Mouse (Mus musculus): Measurements from ENCODE around the gene C1qtnf6.
A peak's percentile ranks its signal among the peaks of the same experiment; 100 is the strongest.

The C1qtnf6 gene

GRCm38 (mm10) chr15:78530671-78531450 lies at the start of gene C1qtnf6:
C1qtnf6 (minus strand) TSS chr15:78531416.
- DNase-seq, result peak; percentile 74 to 78

DNA sequence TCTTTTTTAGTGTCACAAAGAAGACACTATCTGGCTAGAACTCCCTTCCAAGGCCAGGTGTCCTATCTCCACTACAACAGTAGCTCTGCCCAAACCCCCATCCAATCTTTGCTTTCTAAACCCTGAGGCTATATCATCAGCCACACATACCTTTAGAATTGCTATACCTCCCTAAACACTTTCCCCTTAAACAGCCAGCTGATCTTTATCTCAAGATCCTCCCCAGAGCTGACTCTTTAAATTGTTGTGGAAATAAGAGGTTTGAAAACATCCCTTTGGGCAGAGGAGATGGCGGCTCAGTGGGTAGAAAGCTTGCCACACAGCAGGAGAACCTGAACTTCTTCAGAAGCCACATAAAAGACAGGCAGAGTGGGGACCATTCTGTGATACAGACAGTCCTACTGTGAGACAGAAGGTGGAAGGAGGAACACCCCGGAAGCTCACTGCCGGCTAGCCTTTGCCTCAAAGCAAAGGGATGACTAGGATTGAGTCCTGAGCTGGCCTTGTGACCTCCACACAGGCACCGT lies 45.1 kb upstream of the C1qtnf6 start:
- DNase-seq, result no peak

DNA sequence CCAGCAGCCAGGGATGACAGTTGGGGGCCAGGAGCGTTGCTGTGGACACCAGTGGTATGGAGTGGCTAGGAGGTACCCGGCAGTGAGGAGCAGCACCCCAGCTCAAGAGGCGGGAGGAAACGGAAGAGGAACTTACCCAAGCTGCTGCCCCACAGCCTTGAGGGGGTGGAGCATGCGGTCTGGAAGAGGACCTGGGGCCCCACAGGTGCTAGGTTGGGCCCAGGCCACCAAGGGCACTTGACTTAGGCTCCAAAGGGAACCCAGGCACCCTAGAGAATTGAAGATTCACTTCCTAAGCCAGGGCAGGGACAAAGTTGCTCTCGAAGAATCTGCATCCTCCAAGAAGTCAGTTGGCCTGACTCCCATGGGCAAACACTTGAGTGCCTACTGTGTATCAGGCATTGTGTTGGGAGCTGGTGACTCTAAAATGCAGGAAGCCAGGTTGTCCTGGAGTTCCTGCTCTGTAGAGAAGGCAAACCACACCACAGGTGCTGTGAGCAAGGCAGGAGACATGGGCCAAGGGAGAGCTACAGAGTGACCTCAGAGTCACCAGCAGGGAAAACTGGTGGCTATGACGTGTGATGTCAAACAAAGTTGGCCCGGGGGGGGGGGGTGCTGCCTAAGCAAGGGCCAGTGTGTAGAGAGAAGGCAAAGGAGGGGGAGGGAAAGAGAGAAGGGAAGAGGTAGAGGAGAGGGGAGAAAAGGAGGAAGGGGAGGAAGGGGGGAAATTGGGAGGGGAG lies 41.6 kb upstream of the C1qtnf6 start, which contains the start of gene Rac2:
Gene Rac2, minus strand, starts transcription at position 126 of the 740 bp plus-strand sequence.
- no peak for DNase-seq

DNA sequence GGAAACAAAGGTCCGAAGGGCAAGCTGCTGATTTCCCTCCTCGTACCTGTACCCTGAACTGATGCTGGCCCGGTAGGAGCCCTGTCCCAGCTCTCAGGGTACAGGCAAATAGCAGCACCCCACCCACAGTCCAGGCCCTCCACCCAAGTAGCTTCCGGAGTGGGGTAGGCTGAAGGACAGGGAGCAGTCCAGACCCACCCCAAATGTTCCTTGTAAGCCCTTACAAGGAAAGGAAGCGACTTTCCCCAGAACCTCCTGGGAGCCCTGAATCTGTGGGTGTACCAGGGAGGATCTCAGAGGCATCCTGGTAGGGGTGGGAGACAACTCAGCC lies 41.0 kb upstream of the C1qtnf6 start:
- no peak for DNase-seq

DNA sequence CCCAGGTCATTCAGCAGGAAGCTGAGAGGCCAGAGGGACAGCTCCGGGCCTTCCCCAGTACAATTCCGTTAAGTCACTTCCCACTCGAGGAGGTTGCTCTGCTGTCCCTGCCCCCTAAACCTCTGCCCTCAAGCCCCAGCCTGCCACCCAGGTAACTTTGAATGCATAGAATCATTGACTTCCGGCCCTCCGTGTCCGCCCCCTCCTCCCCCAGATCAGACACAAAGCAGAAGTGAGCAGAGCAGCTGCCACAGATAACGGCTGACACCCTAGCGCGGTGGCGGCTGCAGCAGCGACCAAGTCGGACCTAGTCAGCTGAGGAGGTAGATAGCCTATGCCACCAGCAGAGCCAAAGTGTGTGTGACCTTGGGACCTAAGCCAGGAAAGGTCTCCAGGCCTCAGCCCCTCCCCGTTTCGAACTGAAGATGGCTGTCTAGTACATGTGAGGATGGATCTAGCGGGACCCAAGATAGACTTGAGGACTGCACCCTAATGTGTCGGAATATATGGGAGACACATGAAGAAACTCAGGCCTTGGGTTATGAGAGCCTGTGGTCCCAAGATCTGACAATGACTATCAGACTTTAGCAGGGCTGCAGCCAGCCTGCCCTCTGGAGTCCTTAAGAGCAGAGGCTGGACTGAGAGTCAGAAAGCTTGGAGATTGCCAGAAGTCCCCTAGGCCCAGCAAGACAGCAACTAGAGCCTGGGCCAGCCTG lies 40.5 kb upstream of the C1qtnf6 start:
- no peak for DNase-seq

GRCm38 (mm10) chr15:78570170-78570569 lies 39.0 kb upstream of the C1qtnf6 start:
- no peak for DNase-seq

DNA sequence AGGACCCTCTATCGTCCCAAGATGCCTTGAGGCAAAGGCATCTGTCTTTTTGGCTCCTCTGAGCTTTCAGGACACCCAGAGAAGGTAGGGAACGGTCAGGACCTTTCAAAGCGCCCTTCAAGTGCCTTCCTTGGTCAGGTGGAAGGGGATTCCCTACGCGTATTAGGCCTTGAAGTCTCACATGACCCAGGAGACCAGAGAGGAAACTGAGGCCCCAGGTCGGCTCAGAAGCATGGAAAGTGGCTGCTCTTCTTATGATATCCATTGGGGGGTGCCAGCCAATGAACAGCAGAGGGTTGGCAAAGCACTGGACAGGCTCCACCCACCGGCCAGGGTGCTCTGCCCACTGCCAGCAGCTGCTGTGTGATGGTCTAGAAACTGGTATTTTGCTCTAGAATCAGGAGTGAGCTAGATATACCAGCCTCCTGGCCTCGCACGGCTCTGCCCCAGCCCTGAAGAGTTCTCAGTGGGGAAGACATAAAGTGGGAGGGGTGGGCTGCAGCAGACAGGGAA lies 36.4 kb upstream of the C1qtnf6 start:
- no peak for DNase-seq

DNA sequence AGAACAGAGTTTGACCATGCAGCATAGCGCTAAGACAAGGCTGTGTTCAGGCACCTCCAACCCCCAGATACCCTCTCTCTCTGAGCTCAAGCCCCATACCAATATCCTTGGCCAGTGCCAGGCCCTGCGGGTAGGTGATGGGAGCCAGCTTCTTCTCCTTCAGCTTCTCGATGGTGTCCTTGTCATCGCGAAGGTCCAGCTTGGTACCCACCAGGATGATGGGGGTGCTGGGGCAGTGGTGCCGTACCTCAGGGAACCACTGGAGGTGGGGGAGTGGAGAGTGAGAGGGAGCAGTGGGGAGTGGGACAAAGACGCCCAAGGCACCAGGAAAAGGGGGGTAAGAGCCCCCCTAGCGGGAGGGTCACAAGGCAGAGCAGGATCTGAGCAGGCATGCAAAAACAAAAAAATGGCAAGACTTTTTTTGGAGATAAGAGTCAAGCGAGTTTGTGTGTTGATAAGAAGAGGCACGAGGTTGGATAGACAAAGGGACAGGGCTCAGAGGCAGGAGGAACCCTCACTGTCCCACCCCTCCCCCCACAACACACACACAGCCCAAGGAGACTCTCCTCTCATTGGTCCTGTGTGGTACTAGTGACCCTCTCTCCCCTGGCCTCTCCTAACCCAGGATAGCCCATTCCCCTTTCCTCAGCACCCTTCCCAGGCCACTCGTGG lies 33.7 kb upstream of the C1qtnf6 start:
- no peak for DNase-seq

GRCm38 (mm10) chr15:78563937-78564336 lies 32.7 kb upstream of the C1qtnf6 start:
- DNase-seq, result no peak

DNA sequence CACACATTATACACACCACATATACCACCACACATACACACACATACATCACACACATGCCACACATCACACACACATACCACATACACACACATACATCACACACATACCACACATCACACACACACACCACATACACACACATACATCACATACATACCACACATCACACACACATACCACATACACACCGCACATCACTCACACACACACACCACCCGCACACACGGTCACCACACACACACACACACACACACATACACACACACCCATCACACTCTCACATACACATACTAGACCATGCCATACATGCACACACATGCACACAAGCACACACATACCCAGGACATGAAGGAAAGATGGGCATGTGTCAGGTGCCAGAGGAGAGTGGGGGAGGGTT lies 32.1 kb upstream of the C1qtnf6 start:
- no peak for DNase-seq

DNA sequence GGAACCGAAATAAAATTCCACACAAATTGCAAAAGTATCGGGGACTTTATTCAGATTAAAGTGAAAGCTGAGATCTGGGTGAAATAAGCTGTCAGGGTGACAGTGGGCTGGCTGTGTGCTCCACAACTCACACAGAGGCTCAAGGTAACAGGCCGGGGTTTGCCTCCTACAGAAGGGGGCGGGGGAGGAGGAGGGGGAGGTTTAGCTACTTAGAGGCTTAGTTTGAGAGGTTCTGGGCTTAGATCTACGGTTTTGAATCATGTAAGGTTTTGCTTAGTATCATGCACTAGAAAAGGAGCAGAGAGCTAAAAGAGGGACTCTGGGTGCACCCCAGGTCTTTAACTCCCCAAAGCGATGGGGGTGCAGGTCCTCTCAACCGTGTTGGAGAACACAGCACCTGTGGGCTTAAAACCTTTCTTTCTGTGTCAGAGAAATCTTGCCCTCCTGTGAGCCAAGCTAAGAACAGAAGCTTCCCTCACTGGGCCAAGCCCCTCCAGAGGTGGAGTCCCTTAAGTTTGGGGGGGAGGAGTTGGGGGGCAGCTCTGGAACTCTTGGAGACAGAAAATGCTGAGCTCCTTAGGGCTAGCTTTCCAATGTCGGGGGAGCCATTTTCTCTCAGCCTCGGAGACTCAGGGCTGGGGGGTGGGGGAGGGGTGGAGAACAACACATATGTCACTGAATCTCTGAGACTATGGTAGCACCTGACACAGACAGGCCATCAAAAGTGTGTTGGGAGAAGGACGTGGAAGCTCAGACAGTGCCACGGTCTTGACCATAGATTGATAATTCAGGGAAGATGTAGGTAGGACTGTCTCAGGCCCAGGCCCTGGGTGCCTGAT lies 28.1 kb upstream of the C1qtnf6 start:
- DNase-seq, result no peak

- DNase-seq, result no peak
These were observed 26.7 kb upstream of the C1qtnf6 start for GRCm38 (mm10) chr15:78557693-78558535.

GRCm38 (mm10) chr15:78554545-78555313 lies 23.5 kb upstream of the C1qtnf6 start:
- no peak for DNase-seq

DNA sequence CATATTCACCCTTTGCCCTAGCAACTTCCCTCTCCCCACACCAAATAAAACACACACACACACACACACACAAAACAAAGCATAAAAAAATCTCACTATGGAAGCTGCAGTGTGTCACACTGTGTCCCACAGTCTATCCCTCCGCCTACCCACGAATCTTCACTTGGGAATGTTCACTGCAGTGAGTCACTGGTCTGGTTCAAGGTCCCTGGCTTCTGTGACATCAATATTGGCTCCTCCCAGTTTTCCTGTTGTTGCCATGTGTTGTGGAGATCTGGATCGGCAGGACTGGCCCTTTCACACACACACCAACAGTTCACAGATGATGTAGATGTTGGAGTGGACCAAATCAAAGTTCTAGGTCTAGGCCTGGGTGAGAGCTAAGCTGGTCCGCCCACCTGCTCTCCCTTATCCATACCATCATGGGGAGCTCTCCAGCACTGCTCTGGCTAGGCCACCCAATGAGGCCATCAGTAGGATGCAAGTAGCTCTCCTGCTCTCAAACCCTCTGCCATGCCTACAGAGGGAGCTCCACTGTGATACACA lies 18.0 kb upstream of the C1qtnf6 start:
- DNase-seq, result no peak

GRCm38 (mm10) chr15:78548711-78549110 lies 17.5 kb upstream of the C1qtnf6 start:
- no peak for DNase-seq

DNA sequence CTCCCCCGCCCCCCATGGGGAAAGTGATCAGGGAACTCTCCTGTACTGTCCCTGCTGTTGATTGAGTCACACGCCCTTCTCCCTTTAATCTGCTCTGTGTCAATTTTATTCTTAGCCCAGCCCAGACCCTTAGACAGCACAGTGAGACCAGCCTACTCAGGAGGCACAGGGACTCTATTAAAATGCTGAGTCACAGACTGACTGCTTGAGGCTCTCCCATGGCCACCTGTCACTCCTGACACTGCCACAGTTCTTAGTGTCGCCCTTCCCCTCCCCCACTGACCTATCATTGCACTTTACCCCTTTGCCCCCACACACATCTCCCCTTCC lies 17.1 kb upstream of the C1qtnf6 start:
- DNase-seq, result no peak

- DNase-seq, result peak; percentile 53 to 58
These were observed 16.5 kb upstream of the C1qtnf6 start for GRCm38 (mm10) chr15:78547415-78548335.

DNA sequence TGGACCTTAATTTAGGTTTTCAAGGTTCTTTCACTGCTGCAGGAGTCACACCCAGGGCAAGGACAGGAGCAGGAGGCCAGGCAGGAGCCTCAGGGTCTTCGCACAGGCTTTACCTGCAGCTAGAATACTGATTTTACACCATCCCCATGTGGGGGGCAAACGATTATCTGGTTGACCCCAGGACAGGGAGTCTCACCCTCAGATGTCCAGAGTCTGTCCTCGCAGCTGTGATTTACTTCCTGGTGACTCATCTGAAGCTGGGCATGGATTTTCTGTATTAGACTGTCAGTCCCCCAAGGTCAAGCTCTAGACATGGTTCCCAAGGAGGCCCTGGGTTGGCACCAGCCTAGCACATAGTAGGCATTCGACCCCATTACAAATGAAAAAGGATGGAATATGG lies 14.8 kb upstream of the C1qtnf6 start:
- DNase-seq, result no peak

Data from cerebellum, adult 18-20 months (tissue).